Mouse (Mus musculus) gastrocnemius, adult 8-10 months (tissue): ENCODE measurements around the gene Ube3b. TPM values are rescaled to one million over a fixed set of nuclear protein-coding genes. Genes with fewer than 3 reads are reported as not detected.

Experiments
- DNase-seq, 2 experiments: peaks; one replicate each; pipeline ENCODE4 v3.0.0; 2022; ENCODE audit warnings: low spot score in 2 of 2
- total RNA-seq, 4 experiments: library from RNA; stranded (reverse); gene quantifications; 2 replicates each; pipeline ENCODE4 v1.2.4; 2022

Gene Ube3b
- total RNA-seq, 4 experiments from 2014 or later = 129 to 147 (median 134) TPM

DNA sequence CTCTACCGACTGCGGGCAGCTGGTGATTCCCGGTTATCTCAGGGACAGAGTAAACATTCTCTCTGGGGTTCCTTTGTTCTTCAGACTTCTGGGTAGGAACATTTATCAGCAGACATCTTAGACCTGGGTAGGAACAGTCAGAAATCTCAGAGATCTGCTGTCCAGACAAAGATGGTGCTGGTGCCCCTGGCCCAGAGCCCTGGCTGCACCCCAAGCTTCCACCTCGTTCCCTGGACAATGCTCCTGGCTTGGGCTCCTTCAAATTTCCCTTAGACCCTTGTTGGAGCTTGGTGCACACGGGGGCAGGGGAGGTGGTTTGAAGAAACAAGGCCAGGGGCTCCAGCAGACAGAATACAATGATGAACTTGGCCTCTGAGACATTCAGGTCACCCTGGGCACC lies 42.2 kb downstream of the Ube3b start:
- DNase-seq = no peak

DNA sequence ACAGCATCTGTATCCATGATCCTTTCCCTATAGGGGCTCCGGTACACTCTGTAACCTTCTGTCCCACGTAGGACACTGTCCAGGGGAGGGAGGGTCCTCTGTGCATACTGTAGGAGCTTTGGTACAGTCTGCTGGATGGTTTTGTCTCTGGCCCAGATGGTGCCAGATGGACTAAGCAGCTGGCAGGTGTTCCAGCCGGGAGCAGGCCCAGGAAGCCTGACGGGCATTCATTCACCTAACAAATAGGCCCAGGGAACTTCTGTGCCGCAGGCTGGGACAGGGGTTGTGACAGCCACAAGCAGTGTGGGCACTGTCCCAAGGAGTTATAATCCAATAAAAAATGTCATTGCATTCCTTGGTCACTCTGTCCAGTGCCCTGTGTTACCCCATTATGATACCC lies 43.6 kb downstream of the Ube3b start:
- DNase-seq = no peak

DNA sequence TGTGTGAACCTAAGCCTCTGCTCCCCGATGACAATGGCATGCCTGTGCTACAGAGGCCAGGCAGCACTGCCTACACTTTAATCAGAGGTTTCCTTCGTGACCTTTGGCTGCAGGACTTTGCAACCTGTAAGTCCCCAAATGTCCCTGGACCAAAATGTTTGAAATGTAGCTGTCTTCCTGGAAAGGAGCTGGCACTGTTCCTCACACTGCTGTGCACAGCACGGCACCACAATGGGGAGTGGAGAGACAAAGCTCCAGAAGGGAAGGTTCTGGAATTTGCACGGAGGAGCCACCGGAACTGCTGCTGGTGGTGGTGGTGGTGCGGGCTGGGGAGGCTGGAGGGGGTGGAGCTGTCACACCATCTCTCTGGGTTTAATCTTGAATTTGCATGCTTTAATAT lies 46.3 kb downstream of the Ube3b start:
- DNase-seq = no peak

DNA sequence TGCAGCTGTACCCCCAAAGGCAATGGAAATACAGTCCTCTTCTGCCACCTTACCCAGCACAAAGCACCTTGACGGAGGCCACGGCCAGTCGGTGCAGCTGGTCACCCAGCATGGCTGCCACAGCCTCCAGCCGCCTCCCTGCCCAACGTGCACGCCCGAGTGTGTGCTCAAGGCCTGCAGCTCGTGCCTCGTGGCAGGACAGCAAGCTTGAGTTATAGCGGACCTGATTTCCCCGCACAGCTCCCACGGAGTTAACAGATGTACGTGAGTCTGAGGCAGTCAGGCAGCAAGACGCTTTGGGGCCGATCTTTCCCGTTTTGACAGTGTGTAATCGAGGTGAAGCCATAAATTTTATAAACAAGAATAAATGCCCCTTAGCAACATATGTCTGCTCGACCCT lies 48.2 kb downstream of the Ube3b start:
- DNase-seq = no peak

DNA sequence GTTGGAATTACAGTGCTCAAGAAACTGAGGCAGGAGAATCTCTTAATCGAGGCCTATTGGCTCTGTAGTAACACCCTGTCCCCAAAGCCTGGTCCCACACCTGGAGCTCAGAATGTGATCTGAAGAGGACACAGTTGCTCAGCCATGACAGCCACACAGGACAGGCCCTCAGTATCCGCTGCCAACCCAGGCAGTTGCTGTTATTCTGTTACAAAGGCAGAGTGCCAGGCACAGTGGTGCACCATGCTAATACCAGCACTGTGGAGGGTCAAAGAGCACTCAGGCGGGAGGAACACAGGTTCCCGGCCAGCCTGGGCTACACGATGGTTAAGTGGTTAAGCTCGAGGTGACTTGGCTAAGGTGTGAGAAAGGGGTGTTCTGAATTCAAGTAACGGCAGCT lies 49.4 kb downstream of the Ube3b start:
- no peak for DNase-seq

DNA sequence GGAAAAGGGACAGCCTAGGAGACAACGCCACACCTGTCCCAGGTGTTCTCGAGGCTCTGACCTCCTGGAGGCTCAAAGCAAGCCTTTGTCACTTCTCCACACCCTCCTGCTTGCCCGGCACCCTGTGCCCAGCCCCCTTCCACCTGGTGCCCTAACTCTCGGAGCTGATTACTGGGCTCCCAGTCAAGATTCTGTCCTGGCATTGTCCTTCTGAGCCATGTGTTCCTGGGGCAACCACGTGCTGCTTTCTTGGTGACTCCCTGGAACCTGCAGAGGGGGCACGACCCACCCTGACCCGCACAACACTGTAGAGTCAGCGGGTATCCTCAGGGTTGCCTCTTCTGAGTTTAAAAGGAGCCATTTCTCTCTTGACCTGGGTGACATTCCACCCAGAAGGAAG lies 54.0 kb downstream of the Ube3b start:
- DNase-seq = no peak

DNA sequence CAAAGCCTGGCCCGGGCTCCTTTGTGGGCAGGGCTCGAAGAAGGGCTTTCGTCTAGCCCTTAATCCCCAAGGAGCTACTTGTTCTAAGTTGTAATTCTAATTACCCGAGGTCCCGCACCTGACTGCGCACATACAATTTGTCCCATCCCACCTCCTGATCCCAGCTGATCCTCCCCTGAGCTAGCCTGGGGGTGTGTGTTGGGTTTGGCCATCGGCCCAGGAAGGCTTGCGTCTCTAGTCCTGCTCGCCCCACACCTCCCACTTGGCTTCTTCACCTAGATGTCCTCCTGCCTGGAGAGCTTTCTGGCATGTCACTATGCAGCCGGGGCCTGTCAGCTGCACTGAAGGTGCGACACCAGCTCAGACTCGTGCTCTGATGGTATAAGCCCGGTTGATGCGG lies 55.2 kb downstream of the Ube3b start:
- DNase-seq = no peak

DNA sequence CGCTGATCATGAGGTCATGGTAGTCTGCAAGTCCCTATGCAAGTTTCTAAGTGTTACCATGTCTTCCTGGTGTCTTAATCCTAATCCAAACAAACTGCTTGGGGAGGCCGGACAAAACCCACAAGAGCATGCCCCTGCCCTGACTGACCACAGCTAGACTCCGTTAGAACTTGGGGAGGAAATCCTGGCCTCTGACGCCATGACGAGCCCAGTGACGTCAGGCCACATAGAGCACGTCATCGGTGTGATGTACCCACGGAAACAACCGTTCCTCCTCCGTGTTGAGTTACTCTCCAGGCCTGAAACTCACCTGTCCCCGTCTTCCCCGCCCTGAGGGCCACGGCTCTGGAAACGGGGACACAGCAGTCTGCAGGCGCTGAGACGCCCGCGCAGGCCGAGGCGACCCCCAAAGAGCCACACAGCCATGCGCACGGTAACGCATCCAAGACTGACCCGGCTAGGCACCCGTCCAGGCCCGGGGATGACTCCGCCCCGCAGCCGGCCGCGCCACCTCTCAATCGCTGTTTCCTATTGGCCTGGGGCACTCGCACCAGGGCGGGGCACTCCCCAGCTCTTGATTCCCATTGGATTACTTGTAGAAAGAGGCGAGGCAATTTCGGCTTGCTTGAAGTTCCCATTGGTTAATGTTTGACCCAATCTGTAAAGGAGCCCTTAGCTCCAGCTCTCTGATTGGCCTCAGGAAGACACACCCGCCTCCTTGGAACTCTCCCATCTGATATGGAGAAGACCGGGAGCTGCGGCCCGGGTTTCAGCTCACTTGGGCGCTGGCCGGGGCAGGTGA lies 63.4 kb downstream of the Ube3b start, which contains the start of the genes Mmab and Mvk:
Gene Mmab (minus strand): TSS at position 495 of the 802 bp plus-strand sequence.
Gene Mvk (plus strand): TSS at position 704 of the 802 bp plus-strand sequence.
- peak; percentile 98 for DNase-seq

DNA sequence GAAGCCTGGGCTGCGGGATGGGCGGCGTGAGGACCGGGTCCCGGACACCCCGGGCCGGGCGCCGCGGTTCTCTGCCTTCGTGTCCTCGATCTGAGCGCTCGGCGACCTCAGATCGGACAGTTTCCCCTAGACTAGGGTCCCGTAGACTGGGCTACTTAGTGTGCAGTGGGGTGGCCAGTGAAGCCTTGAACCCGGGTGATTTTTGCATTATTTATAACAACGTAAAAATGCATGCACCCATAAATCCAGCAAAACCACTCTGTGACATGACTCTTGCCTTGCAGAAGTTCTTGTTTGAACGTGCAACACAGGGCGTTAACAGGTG lies 63.9 kb downstream of the Ube3b start:
- no peak for DNase-seq

DNA sequence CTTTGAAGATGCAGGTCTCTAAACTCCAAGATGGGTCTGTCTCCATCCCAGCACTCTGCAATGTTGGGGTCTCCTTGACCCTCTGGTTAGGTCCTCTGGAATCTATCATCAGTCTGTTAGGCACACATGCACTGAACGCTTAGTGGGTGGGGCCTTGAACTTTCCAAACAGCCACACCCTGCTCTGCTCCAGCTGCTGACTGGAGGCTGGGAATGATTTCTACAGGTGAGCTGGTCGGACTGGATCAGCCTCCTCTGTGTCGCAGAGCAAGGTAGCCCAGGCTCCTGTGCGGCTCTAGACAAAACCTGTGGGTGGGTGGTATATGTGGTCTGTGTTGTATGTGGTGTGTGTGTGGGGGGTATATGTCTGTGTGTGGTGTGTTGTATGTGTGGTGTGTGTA lies 68.6 kb downstream of the Ube3b start:
- no peak for DNase-seq

DNA sequence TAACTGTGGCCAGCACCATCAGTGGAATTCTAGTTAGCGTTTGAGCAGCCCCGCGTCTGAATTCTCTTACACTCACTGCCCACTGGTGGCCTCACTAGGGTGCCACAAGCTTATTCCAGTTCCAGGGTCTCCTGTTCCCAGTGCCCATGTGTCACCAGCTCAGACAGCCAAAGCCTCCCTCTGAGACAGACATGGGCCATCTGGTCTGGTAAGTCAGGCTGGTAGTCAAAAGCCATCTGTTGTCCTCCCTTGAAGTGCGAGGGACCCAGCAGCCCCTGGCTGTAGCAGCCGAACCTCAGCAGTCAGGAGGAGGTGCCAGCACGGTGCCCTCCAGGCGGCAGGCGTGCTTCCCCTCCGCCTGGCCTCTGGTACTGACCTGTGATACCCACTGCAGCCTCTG lies 75.9 kb downstream of the Ube3b start:
- no peak for DNase-seq

DNA sequence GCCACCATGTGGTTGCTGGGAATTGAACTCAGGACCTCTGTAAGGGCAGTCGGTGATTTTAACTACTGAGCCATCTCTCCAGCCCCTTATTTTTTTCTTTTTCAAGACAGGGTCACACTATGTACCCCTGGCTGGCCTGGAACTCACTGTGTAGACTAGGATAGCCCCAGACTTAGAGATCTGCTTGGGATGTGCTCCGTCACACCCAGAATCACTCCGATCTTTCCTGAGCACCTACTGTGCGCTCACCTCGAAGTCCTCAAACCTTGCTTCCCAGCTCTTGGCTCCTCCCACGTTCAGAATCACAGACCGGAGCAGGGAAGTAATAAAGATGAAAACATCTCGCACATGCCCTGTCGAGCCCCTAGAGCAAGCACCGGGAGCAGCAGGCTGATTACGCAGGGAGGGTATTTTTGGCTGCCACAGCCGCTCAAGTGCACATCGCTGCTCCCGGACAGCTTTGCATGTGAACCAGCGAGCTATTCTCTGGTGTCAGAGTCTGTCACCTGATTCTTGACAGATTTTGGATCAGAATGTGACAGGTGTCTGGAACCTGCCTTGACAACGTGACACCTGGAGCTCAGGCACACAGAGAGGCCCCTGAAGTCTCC lies 76.7 kb downstream of the Ube3b start:
- no peak for DNase-seq

DNA sequence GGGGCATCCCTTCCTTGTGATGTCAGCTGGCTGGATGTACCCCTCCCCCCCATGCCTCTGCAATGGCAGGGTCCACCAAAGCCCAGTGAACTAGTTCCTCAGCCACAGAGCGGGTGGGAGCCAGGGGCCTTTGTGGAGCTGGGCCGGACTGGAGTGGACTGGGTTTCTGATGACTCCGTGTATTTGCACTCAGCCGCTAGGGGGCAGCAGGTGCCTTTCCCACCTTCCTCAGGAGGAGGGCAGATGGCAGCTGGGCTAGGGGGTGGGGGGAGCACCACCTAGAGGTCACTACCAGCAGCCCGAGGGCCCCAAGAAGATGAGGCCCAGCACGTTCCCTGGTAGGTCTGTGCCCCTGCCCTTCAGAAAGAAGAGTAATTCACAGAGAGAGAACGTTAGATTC lies 80.8 kb downstream of the Ube3b start:
- peak; percentile 54 to 57 for DNase-seq

DNA sequence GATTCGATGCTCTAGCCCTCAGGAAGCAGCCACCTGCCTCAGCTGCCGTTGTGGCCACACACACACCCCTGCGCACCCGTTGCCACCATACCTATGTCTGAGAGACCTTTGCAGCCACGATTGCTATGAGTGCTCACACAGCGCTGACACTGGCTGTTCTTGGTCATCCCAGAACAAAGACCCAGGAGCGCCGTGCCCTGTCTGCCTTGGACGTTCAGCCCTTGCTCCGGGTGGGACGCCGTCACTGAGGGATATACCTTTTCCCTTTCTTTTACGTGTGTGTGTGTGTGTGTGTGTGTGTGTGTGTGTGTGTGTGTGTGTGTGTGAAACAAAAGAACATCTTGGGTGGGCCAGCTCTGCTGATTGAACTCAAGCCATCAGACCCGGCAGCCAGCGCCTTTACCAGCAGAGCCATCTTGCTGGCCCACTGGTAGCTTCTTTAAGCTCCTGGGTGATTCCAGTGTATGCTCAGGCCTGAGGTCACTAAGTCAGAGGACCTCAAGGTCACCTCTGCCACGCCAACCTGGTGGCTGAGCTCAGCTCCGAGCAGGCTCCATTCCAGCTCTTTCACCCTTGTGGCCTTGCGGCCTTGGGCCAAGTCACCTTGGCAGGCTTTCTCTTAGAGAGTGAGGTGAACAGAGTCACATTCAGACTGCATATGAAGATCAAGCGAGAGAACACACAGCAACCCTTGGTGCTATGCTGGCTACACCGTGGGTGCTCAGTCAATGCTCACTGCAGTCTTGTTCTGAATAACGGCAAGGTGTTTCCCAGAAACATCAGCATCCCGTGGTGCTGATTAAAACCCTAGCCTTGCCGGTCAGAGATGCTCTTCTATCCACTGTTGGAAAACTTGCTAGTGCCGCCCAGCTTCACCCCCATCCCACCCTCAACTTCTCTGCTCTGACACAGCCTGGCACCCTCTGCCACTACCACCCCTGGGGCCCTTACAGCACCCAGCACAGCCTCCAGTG lies 81.9 kb downstream of the Ube3b start:
- no peak for DNase-seq

DNA sequence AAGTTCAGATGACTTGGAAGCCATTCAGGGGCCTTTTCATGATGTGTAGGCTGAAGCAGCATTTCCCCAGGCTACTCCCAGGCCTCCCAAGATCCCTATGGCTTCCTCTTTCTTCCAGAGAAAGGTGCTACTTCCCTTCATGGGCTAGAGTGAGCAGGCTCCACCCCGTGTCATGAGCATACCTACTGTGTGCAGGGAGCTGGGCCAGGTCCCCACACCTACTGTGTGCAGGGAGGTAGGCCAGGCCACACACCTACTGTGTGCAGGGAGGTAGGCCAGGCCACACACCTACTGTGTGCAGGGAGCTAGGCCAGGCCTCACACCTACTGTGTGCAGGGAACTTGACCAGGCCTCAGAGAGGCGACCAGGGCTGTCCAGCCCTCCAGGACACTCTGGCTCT lies 84.2 kb downstream of the Ube3b start:
- no peak for DNase-seq

DNA sequence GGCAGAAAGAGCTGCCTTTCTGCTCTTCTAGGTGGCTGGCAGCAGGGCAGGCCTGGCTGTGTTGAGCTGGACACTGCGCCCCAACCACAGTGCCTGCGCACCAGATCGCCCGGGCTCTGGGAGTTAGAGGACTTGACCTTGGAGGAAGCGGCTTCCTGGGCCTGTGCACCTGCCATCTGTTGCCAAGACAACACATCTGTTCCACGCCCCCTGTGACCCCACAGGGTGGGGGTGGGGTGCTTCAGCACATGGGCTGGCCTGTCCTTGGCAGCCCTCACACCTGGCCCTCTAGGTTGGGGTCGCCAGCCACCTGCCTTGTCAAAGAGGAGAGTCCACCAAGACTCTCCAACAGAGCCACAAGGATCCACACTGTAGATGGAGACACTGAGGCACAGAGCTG lies 85.2 kb downstream of the Ube3b start:
- no peak for DNase-seq

DNA sequence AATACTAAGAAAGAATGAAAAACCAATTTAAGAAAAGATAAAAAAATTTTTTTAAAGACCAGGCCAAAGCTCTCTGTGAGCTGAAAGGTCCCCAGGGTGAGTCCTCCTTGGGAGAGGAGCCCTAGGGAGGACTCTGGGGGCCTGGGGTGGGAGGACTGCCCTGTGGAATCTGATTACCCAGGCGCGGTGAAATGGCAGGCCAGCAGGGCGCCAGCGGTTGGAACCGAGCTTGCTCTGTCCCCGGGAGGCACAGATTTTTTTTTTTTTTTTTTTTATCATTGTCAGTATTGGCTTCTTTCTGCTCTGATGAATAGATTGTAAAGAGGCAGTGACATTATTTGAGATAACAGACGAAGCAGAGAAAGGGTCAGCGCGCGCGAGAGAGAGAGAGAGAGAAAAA lies 86.6 kb downstream of the Ube3b start:
- DNase-seq = no peak

DNA sequence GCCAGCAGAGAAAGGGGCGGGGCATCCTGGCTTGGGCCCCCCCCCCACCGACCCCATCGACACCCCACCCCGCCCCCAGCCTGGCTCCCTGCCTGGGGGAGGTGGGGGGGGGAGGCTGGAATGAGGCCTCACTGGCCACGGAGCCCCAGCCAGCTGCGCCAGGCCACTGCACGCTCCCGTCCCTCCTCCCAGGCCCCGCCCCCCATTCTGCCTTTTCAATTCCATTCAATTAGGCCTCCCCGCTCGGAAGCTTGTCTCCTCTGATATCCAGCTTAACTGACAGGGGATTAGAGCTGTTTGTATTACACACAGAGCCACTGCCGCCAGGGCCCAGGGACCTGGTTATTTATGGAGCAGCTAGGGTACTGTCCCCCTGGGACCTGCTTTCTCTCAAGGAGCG lies 87.0 kb downstream of the Ube3b start:
- DNase-seq = peak in 1 of 2 experiments; percentile 25

DNA sequence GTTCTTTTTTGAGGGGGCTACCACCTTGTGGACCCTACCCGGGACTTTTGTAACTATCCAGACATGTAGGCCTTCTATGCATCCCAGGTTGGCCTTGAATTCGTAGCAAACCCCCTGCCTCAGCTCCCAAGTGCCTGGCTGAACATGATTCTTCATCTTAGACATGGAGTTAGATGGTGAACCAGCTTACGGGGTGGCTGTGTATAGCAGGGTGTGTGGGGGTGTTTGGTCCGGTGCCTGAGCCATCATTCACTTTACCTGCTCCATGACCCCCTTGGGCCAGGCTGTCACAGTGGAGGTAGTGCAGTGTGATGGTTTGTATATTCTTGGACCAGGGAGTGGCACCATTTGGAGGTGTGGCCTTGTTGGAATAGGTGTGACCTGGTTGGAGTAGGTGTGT lies 87.6 kb downstream of the Ube3b start:
- no peak for DNase-seq

DNA sequence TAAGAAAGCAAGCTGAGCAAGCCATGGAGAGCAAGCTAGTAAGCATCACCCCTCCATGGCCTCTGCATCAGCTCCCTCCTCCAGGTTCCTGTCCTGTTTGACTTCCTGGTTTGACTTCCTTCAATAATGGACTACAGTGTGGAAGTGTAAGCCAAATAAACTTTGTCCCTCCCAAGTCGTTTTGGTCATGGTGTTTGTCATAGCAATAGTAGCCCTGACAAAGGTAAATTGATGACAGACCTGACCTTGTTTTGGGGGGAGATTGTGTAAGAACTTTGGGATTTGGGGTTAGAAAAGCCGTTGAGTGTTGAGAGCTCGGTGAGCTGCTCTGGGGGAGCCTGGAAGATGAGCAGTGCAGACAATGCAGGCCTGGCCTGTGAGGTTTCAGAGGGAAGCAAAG lies 90.0 kb downstream of the Ube3b start:
- no peak for DNase-seq
